Mouse (Mus musculus) induced T-regulatory cell, adult 2 months (primary cell): ENCODE data around the gene Hdgfl3.
"Not testable (repeated sequence)": the region's sequence is repeated elsewhere in the genome, so short reads cannot be mapped to it uniquely, and the experiment has no call there.

Experiments
- DNase-seq: peaks from one replicate; pipeline ENCODE4 v3.0.0-alpha.2; 2012; ENCODE audit warnings: low read depth

Hdgfl3 gene

DNA sequence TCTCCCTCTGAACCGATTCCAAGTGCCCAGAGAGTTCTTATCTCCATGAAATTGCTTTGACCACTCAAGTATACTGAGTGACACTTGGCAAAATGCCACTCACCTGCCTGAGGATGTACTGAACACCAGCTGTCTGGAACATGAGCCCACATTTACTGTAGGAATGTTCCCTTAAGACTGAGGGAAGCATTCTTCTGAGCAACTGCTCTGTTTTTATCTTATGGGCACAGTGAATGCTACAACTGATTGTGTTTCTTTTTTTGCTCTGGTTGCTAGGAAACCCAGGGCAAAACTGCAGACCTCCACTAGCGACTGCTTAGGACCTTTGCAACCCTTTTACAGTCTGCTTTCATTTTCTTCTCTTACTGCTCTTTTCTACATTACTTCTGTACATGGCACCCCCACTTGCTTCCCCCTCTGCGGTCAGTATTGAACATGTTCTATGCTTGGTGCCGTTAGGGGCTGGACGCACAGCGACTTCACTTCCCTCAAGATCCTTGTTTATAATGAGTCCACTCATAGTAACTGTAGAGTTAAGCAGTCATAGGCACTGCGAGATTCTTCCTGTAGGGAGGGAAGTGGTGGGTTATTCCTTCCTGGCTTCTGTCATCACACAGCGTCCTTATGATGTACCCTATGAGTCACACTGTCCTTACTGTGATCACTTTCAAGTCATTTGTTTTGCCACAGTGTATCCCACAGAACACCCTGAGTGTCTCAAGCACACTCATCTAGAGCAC is 79.5 kb downstream of the Hdgfl3 start:
- peak; percentile 56 for DNase-seq

DNA sequence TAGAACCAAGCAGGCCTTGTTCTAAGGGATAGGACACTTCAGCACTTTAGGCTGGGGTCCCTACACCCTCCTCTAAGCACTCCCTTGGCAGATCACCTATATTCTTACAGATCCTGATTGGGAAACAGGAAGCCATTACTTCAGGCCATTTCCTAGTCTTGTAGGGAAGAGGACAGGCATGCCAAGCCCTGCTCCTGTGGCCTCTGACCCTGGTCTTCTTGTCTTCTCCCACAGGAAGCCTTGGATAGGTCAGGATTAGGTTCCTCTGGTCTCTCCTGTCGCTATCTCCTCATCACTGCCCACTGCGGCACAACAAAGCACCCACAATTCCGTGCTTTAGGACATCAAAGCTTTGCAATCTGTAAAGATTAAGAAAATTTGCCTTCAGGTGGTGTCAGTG is 82.6 kb downstream of the Hdgfl3 start:
- DNase-seq: no peak

DNA sequence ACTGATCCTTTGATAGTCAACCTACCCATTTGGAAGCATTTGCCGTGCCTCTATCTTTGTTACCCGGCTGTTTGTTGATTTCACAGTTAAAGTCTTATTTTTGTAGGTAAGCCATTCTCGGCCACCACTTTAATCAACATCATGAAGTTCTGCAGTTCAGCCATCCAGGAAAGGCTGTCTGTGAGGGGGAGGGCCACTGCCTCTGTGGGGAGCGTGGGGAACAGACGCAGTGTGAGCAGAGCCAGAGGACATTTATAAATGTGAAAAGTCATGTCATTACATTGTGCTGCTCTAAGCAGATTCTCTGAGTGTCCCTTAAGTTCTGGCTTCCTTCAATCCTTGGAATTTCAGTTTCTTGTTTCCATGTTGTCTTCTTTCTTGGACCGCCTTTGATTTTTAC is 84.1 kb downstream of the Hdgfl3 start:
- DNase-seq: no peak

DNA sequence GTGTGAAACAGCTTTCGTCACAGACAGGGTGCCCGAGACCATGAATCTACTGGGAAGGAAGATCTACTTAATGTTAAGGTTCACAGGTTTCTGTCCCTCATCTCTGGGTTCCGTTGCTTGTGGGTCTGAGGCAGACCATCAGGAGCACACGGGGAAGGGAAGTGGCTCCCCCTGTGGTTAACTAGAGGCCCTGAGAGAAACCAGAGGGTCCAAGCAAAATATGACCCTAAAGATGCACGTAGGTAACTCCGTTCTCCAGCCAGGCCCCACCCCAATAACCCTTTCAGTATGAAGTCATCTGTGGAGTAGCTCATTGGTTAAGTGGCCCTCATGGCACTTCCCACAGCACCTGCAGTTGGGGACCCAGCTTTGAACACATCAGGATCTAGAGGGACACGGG is 84.6 kb downstream of the Hdgfl3 start:
- DNase-seq: no peak

DNA sequence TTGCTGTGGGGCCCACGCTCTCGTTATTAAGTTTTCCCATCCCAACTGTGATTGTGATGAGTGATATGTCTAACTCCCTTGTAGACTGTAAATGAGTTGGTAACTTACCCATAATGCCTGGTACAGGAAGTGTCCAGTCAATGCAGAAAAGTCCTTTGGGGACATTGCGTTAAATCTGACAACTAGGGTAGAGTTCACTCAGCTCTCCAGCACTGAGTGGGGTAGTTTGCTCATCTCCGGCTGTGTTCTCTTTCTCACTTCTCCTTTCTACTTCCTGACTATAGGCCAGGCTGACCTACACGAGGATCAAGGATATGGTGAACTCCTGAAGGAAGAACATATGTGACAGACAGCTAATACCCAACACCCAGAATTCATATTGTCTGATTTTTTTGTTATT is 85.1 kb downstream of the Hdgfl3 start:
- DNase-seq: no peak

GRCm38 (mm10) chr7:81847777-81848176 is 86.5 kb downstream of the Hdgfl3 start:
- DNase-seq: no peak

GRCm38 (mm10) chr7:81847010-81847409 is 87.3 kb downstream of the Hdgfl3 start:
- no peak for DNase-seq

GRCm38 (mm10) chr7:81846008-81846407 is 88.3 kb downstream of the Hdgfl3 start:
- no peak for DNase-seq

DNA sequence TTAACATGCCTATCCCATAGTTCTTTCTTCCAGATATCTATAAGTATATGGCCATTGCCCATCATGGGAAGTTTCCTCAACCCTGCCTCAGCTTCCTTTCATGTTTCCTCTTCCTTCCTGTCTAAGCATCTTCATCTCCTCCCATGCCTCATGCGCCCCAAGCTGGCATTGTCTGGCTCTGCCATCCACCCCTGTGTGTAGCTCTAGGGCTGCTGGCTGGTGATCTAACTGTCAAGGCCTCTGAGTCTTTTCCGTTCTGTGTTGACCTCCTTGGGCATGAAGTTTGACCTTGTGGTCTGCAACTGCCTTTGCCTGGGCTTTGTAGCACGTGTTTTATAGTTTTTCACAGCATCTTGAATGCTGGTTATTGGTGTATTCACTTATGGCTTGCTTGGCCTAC is 89.0 kb downstream of the Hdgfl3 start:
- no peak for DNase-seq

DNA sequence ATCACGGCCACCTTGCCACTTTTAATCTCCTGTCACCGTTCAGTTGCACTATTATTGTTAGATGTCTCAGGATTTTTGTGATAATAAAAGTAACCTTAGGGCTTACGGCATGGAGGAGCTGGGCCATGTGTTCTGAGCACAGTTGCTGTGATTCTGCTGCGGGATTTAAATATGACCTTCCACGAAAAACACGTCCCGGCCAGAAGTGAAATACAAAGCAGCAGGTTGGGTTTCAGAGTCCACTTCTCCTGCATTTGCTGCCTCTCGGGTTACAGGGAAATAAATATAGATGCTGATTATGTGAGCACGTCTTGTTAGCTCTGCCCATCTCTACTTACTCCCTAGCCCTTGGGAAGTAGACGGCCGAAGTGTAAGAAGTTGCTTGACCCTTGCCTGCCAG is 89.5 kb downstream of the Hdgfl3 start:
- DNase-seq: no peak

- DNase-seq: no peak
These were observed 90.4 kb downstream of the Hdgfl3 start for GRCm38 (mm10) chr7:81843903-81844302.

- DNase-seq: no peak
These were observed 91.3 kb downstream of the Hdgfl3 start for GRCm38 (mm10) chr7:81842998-81843397.

GRCm38 (mm10) chr7:81842141-81842540 is 92.1 kb downstream of the Hdgfl3 start:
- no peak for DNase-seq

DNA sequence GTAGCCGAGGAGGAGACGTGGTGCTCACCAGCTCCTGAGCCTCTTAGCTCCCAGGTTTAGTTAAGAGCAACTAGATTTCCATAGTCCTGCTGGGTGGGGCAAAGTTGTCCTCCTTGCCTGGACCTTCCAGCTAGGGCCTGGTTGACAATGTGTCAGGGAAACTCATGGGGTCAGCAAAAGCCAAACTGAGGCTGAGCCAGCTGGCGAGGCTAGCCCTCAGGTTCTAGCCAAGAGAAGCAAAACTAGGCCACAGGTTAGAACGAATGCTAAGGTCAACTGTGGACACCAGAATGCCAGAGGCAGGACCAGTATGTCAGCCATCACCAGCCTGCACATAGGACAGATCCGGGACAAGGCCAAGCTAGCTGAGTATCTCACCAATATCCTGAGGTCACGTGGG is 92.8 kb downstream of the Hdgfl3 start:
- no peak for DNase-seq

GRCm38 (mm10) chr7:81840661-81841181 is 93.6 kb downstream of the Hdgfl3 start:
- no peak for DNase-seq

- no peak for DNase-seq
These were observed 94.5 kb downstream of the Hdgfl3 start for GRCm38 (mm10) chr7:81839746-81840145.

DNA sequence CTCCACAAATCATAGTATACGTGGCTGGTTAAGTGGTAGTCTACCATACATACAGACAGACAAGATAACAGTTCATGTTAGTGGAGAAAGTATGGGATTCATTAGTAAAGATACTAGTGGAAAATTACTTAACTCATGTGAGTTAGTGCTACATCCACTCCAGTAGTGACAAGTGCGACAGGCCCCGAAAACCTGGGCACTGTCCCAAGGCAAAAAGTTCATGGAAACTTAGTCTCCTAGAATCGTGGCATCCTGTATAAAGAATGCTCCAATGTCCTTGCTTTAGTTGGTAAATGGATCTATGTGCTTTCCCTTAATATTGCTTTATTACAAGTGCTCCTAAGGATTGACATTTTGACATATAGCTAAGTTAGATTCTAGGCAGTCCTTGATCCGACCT is 96.5 kb downstream of the Hdgfl3 start:
- not testable (repeated sequence) for DNase-seq

GRCm38 (mm10) chr7:81835430-81835829 is 98.8 kb downstream of the Hdgfl3 start:
- no peak for DNase-seq

- DNase-seq: peak; percentile 33
These were observed 99.4 kb downstream of the Hdgfl3 start for GRCm38 (mm10) chr7:81834847-81835246.
